14 mouse cellular contexts compared by ENCODE assay signal in the genomic region with DNA sequence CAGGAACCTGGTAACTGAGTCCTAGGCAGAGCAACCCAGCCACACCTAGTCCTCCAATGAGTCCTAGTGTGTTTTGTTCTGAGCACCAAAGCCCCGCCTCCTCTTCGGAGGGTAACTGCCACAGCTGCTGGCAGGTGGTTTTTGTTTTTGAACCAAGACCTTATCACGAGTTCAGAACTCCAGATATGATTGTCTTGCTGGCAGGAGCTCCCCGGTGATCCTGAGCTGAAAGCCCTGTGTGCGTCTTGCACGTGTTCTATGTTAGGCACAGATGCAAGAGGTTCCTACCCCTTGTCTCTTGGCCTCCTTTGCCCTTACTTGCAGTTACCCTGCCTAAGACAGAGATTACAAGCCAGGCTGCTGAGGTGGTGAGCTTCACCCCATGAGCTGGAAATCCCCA. TPM values are rescaled to one million over a fixed set of nuclear protein-coding genes. Genes with fewer than 3 reads are reported as not detected.
DNase-seq lines count a peak whose midpoint lies in the region; TF ChIP-seq lines count a peak whose summit lies in the region.
"Had no signal": no experiment of that assay in that cellular context is flagged by ENCODE, and none has a peak within 500 bp of the region (broad histone marks: within the 10 kb centered on the region; RNA-seq: fewer than 3 reads in every experiment).

No protein-coding gene starts in this region.

- H3K4me1 ChIP-seq in thymus, adult 2 months (replicated peaks; ENCODE audit: control insufficient read depth, insufficient read depth, low read length): peaks cover 58% of the 10 kb centered on the region
- H3K4me1 ChIP-seq: neural tube, embryonic 12.5 days had no signal

- intact Hi-C loops in left cerebral cortex, adult 2 months (cut with DNase I): no loop called here

- no peak for TF ChIP-seq POLR2A in thymus, adult 2 months (IDR thresholded peaks at IDR 0.05; ENCODE audit: control insufficient read depth, extremely low read depth, insufficient read depth, low read length, poor library complexity)

- H3K27ac ChIP-seq in thymus, adult 2 months (ENCODE audit: control insufficient read depth, insufficient read depth, low read length): peak overlapping the region; percentile 100
- no peak overlapping the region for H3K27ac ChIP-seq in left cerebral cortex, adult 2 months
- H3K27ac ChIP-seq: midbrain, embryonic 10.5 days; neural tube, embryonic 12.5 days had no signal

- DNase-seq in CD8-positive naive resting alpha-beta T cell, adult 2 months (ENCODE audit: low read depth in 2 of 2, low spot score in 2 of 2): peak; percentile 55 to 57
- peak; percentile 23 for DNase-seq in ZHBTc4 (ENCODE audit: low read depth, low spot score)
- peak; percentile 50 to 76 for DNase-seq in natural killer cell, adult 2 months (ENCODE audit: low spot score in 2 of 2)
- DNase-seq in thymus, adult 2 months: peak; percentile 75
- DNase-seq in urinary bladder, postnatal 4 days (ENCODE audit: low spot score in 2 of 2): no peak
- DNase-seq in right cerebral cortex, adult 2 months (ENCODE audit: low spot score in 2 of 2): no peak
- no peak for DNase-seq in left cerebral cortex, adult 2 months (ENCODE audit: extremely low spot score in 1 of 2, low spot score in 2 of 2)
- DNase-seq: heart, adult 18-20 months; heart, postnatal 4 days had no signal

- no peaks in the 10 kb centered on the region for H3K27me3 ChIP-seq in thymus, adult 2 months (ENCODE audit: control insufficient read depth, insufficient read depth, low read length)
- H3K27me3 ChIP-seq: neural tube, embryonic 12.5 days had no signal

- no peak for TF ChIP-seq CTCF in thymus, adult 2 months (IDR thresholded peaks at IDR 0.05; ENCODE audit: borderline replicate concordance, control insufficient read depth, extremely low read depth, insufficient read depth, low read length, poor library complexity)
- TF ChIP-seq CTCF in left cerebral cortex, adult 2 months (IDR thresholded peaks at IDR 0.05): no peak

- WGBS in thymus, adult 2 months: under 1% methylated on average over 6 of the region's 6 CpGs

- H3K36me3 ChIP-seq in thymus, adult 2 months (ENCODE audit: control insufficient read depth, insufficient read depth, low read length): no peaks in the 10 kb centered on the region
- H3K36me3 ChIP-seq: midbrain, embryonic 10.5 days; neural tube, embryonic 12.5 days had no signal

- H3K4me3 ChIP-seq in thymus, adult 2 months (ENCODE audit: control insufficient read depth, insufficient read depth, low read length): no peak overlapping the region
- H3K4me3 ChIP-seq in left cerebral cortex, adult 2 months: no peak overlapping the region
- H3K4me3 ChIP-seq: midbrain, embryonic 10.5 days; neural tube, embryonic 12.5 days had no signal

RNA-seq across cellular contexts. Expression of gene Sash3, which starts 4.8 kb away (rescaled TPM):
- polyA plus RNA-seq in thymus, adult 2 months (2012; rRNA removed): 311 and 314 TPM in 2 replicates
- 1 to 10 TPM; 1.1 to 1.3 TPM for total RNA-seq in left cerebral cortex, adult 2 months (2021)
- polyA plus RNA-seq: Patski had no signal

RNA-seq across cellular contexts. Expression of gene Xpnpep2, which starts 33.0 kb away (rescaled TPM):
- 0.89 and 1.1 TPM in 2 replicates for polyA plus RNA-seq in thymus, adult 2 months (2012; rRNA removed)
- total RNA-seq in left cerebral cortex, adult 2 months (2021): under 1 TPM; 0.18 to 0.79 TPM
- total RNA-seq: common myeloid progenitor, adult 5-6 weeks; liver, adult 2 months had no signal
- polyA plus RNA-seq: liver, adult 2 months had no signal

Comparison
In these comparisons a context has a peak if more than half of its experiments do, and no peak if none do; other contexts are left out.
1. DNase-seq: peak in CD8-positive naive resting alpha-beta T cell, adult 2 months (2 of 2), ZHBTc4 (single experiment), natural killer cell, adult 2 months (2 of 2) and thymus, adult 2 months (single experiment); none in urinary bladder, postnatal 4 days (0 of 2), right cerebral cortex, adult 2 months (0 of 2) and left cerebral cortex, adult 2 months (0 of 2).